Mouse (Mus musculus): ENCODE data around the gene Abcg4.
A peak's percentile ranks its signal among the peaks of the same experiment; 100 is the strongest.
"Not testable (repeated sequence)": the region's sequence is repeated elsewhere in the genome, so short reads cannot be mapped to it uniquely, and the experiment has no call there.

The Abcg4 gene

GRCm38 (mm10) chr9:44288076-44288958, at the start of gene Abcg4:
Gene Abcg4 (minus strand): TSS chr9:44288615.
- DNase-seq (ENCODE audit: low read depth, low spot score) = no peak

GRCm38 (mm10) chr9:44337436-44338169, 49.2 kb upstream of the Abcg4 start:
- no peak for DNase-seq (ENCODE audit: low read depth, low spot score)

- no peak for DNase-seq (ENCODE audit: low read depth, low spot score)
These were observed 48.5 kb upstream of the Abcg4 start for GRCm38 (mm10) chr9:44336964-44337363.

- DNase-seq (ENCODE audit: low read depth, low spot score) = not testable (repeated sequence)
These were observed 48.1 kb upstream of the Abcg4 start for GRCm38 (mm10) chr9:44336513-44336912.

- DNase-seq (ENCODE audit: low read depth, low spot score) = no peak
These were observed 47.6 kb upstream of the Abcg4 start for GRCm38 (mm10) chr9:44336093-44336406.

GRCm38 (mm10) chr9:44335331-44336092, 47.1 kb upstream of the Abcg4 start:
- no peak for DNase-seq (ENCODE audit: low read depth, low spot score)

- DNase-seq (ENCODE audit: low read depth, low spot score) = peak; percentile 99
These were observed 46.2 kb upstream of the Abcg4 start, which contains the start of gene H2afx for GRCm38 (mm10) chr9:44334396-44335330. Gene H2afx (plus strand): TSS chr9:44334694.

- DNase-seq (ENCODE audit: low read depth, low spot score) = no peak
These were observed 44.7 kb upstream of the Abcg4 start for GRCm38 (mm10) chr9:44332918-44333638.

GRCm38 (mm10) chr9:44330736-44331135, 42.3 kb upstream of the Abcg4 start:
- no peak for DNase-seq (ENCODE audit: low read depth, low spot score)

- no peak for DNase-seq (ENCODE audit: low read depth, low spot score)
These were observed 39.5 kb upstream of the Abcg4 start for GRCm38 (mm10) chr9:44327926-44328325.

- DNase-seq (ENCODE audit: low read depth, low spot score) = no peak
These were observed 38.8 kb upstream of the Abcg4 start for GRCm38 (mm10) chr9:44327064-44327711.

- DNase-seq (ENCODE audit: low read depth, low spot score) = peak; percentile 79
These were observed 38.1 kb upstream of the Abcg4 start for GRCm38 (mm10) chr9:44326371-44327063.

- DNase-seq (ENCODE audit: low read depth, low spot score) = no peak
These were observed 37.5 kb upstream of the Abcg4 start, which contains the start of gene Dpagt1 for GRCm38 (mm10) chr9:44325768-44326370. Gene Dpagt1 (plus strand): TSS chr9:44326019.

GRCm38 (mm10) chr9:44325032-44325767, 36.8 kb upstream of the Abcg4 start:
- DNase-seq (ENCODE audit: low read depth, low spot score) = not testable (repeated sequence)

GRCm38 (mm10) chr9:44324147-44324546, 35.7 kb upstream of the Abcg4 start:
- no peak for DNase-seq (ENCODE audit: low read depth, low spot score)

GRCm38 (mm10) chr9:44323656-44324055, 35.2 kb upstream of the Abcg4 start:
- not testable (repeated sequence) for DNase-seq (ENCODE audit: low read depth, low spot score)

- DNase-seq (ENCODE audit: low read depth, low spot score) = no peak
These were observed 32.4 kb upstream of the Abcg4 start for GRCm38 (mm10) chr9:44320799-44321133.

Data from retina, adult 2 months (tissue).